Mouse (Mus musculus) limb, embryonic 13.5 days (tissue): ENCODE data around the gene Sult1e1. TPM values are rescaled to one million over a fixed set of nuclear protein-coding genes. Genes with fewer than 3 reads are reported as not detected.

ENCODE experiments used
- ATAC-seq: fragments of 200-750 bp; cut with Nextera tagmentation; 2 replicates; pipeline ENCODE4 v1.8.0; 2017; ENCODE audit warnings: low read depth, moderate number of reproducible peaks, moderate TSS enrichment; ENCODE audit not compliant: low FRiP score
- H3K27ac ChIP-seq: fragments of 300-500 bp; sonication (generic); 2 replicates; pipeline ENCODE4 v1.5.1; 2015; ENCODE audit warnings: inconsistent platforms, mild to moderate bottlenecking, moderate library complexity
- H3K27me3 ChIP-seq: fragments of 300-500 bp; sonication (generic); 2 replicates; pipeline ENCODE4 v1.6.1; 2015; ENCODE audit warnings: mild to moderate bottlenecking, inconsistent platforms
- H3K36me3 ChIP-seq: fragments of 300-500 bp; sonication (generic); 2 replicates; pipeline ENCODE4 v1.6.1; 2015; ENCODE audit warnings: inconsistent platforms, mild to moderate bottlenecking, moderate library complexity
- H3K4me1 ChIP-seq: fragments of 300-500 bp; sonication (generic); 2 replicates; pipeline ENCODE4 v1.6.1; 2015; ENCODE audit warnings: inconsistent platforms
- H3K4me2 ChIP-seq: fragments of 300-500 bp; sonication (generic); replicated peaks from 2 replicates; pipeline ENCODE4 v1.6.1; 2015; ENCODE audit warnings: inconsistent platforms, mild to moderate bottlenecking, moderate library complexity
- H3K4me3 ChIP-seq: fragments of 300-500 bp; sonication (generic); 2 replicates; pipeline ENCODE4 v1.5.1; 2015; ENCODE audit warnings: moderate library complexity, mild to moderate bottlenecking, inconsistent platforms
- H3K9ac ChIP-seq: fragments of 300-500 bp; sonication (generic); 2 replicates; pipeline ENCODE4 v1.6.1; 2015; ENCODE audit warnings: mild to moderate bottlenecking, inconsistent platforms
- H3K9me3 ChIP-seq: fragments of 300-500 bp; sonication (generic); 2 replicates; pipeline ENCODE4 v1.6.1; 2016; ENCODE audit warnings: inconsistent platforms
- WGBS: fragments of 180-500 bp; shearing (Covaris S2); methylation state at CpG from one replicate; pipeline ENCODE4 v1.1.7; 2015; 5-methylcytosine and 5-hydroxymethylcytosine counted together
- microRNA-seq: library from miRNA; unstranded; fragments of <30 nt; microRNA quantifications from one replicate; pipeline ENCODE4, GENCODE M21; 2016
- polyA plus RNA-seq: library from polyadenylated mRNA; unstranded; fragments of >200 nt; fragmentation: Nextera tagmentation; extraction: Ambion mirVana; gene quantifications from 2 replicates; pipeline ENCODE4 v1.2.1, GENCODE M21; 2015

The Sult1e1 gene
- polyA plus RNA-seq, 1 experiment from 2014 or later = 0.11 TPM

GRCm38 (mm10) chr5:87562966-87563365 lies 28.4 kb downstream of the Sult1e1 start:
- H3K27ac ChIP-seq = no peak overlapping the region
- H3K4me3 ChIP-seq = no peak overlapping the region
- H3K36me3 ChIP-seq = no peaks in the 10 kb centered on the region
- no peaks in the 10 kb centered on the region for H3K27me3 ChIP-seq
- H3K9me3 ChIP-seq = no peaks in the 10 kb centered on the region
- no peak for ATAC-seq
- H3K9ac ChIP-seq = no peak overlapping the region
- no peak overlapping the region for H3K4me2 ChIP-seq
- no peaks in the 10 kb centered on the region for H3K4me1 ChIP-seq

GRCm38 (mm10) chr5:87562526-87562925 lies 28.9 kb downstream of the Sult1e1 start:
- Histone ChIP-seq H3K4me1 (no peaks in the 10 kb centered on the region), H3K9me3 (no peaks in the 10 kb centered on the region), H3K36me3 (no peaks in the 10 kb centered on the region), H3K4me3 (no peak overlapping the region), H3K9ac (no peak overlapping the region), H3K4me2 (no peak overlapping the region), H3K27me3 (no peaks in the 10 kb centered on the region), H3K27ac (no peak overlapping the region)
- 80% methylated on average over 4 of the region's 4 CpGs for WGBS
- no peak for ATAC-seq

- WGBS = 74% methylated on average over 5 of the region's 5 CpGs
- H3K27me3 ChIP-seq = no peaks in the 10 kb centered on the region
- H3K4me2 ChIP-seq = no peak overlapping the region
- no peaks in the 10 kb centered on the region for H3K9me3 ChIP-seq
- no peaks in the 10 kb centered on the region for H3K36me3 ChIP-seq
- no peaks in the 10 kb centered on the region for H3K4me1 ChIP-seq
- no peak overlapping the region for H3K27ac ChIP-seq
- H3K4me3 ChIP-seq = no peak overlapping the region
- no peak for ATAC-seq
- H3K9ac ChIP-seq = no peak overlapping the region
Observed at GRCm38 (mm10) chr5:87560145-87560544, 31.2 kb downstream of the Sult1e1 start.

DNA sequence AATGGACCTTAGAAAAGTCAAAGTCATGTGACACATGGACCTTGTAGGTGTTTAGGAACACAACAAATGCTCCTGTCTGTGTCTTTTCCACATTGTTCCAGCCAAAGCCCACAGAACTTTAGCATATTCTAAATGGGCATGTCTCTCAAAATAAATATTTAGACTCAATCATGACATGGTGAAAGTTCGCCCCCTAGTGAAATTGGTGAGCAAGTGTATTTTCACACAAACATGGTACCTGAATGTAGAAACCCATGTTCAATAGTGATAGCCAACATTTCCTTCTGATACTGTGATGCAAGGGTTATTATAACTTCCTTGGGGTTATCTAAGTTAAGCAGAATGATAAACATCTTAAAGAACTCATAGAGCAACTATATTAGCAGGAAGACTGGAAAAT lies 40.5 kb downstream of the Sult1e1 start:
- Histone ChIP-seq H3K4me1 (no peaks in the 10 kb centered on the region), H3K4me2 (no peak overlapping the region), H3K36me3 (no peaks in the 10 kb centered on the region), H3K9ac (no peak overlapping the region), H3K27ac (no peak overlapping the region), H3K27me3 (no peaks in the 10 kb centered on the region), H3K4me3 (no peak overlapping the region), H3K9me3 (no peaks in the 10 kb centered on the region)
- ATAC-seq = no peak
- 40% methylated on average over 1 of the region's 1 CpGs for WGBS

DNA sequence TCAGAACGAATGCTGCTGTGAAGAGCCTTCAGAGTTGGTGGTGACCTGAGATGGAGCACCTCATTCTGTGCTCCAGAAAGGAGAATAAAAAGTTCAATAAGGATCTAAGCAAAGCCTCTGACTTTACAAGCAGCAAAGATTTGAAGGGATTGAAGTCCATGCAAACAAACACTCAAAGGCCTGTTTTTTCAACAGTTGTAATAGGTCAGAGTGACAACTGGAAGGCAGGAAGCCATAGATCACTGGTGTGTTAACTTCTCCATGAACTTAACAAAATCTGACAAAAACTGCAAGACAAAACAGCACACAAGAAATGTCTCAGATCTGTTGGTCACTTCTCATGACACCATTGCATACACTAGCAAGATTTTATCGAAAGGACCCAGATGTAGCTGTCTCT lies 53.3 kb downstream of the Sult1e1 start, which contains the start of gene Sult1b1:
Gene Sult1b1 (minus strand): TSS at position 85 of the 400 bp plus-strand sequence.
- WGBS = 88% methylated on average over 2 of the region's 2 CpGs

DNA sequence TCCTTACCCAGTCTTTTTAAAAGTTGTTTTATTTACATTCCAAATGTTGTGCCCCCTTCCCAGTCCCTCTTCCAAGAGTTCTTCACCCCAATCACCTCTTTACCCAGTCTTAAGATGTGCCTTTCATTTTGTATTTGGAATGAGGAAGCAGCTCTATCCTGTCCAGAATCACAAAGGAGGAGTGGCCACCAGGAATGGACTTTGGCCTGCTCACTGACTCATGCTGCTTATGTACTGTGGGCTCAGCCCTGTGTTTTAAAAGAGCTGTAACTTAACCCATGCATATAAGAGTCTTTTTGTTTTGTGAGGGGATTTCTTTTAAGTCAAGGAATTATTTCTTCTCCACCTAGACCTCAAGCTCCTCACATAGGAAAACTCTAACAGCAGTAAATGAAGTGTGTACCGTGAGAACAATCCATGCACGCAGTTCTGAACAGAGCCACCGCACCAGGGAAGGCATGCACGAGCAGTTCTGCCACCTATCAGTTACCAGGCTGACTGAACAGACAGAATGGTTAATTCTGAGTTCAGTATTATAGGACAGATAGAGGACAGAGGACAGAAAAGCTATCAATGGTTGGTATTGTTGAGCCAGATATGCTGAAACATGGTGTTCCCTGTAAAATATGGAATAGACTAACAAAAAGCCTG lies 55.3 kb downstream of the Sult1e1 start:
- H3K27me3 ChIP-seq = no peaks in the 10 kb centered on the region
- H3K4me3 ChIP-seq = no peak overlapping the region
- WGBS = 76% methylated on average over 4 of the region's 4 CpGs
- H3K36me3 ChIP-seq = no peaks in the 10 kb centered on the region
- H3K9ac ChIP-seq = no peak overlapping the region
- no peak for ATAC-seq
- no peaks in the 10 kb centered on the region for H3K4me1 ChIP-seq
- H3K27ac ChIP-seq = no peak overlapping the region
- no peak overlapping the region for H3K4me2 ChIP-seq
- no peaks in the 10 kb centered on the region for H3K9me3 ChIP-seq

More for the DNA sequence above, 53.3 kb downstream of the Sult1e1 start, which contains the start of gene Sult1b1:
- H3K27ac ChIP-seq = no peak within 1 kb of the TSS
- H3K27me3 ChIP-seq = no peaks in the 10 kb centered on the region
- no peak within 1 kb of the TSS for H3K9ac ChIP-seq
- H3K4me1 ChIP-seq = no peaks in the 10 kb centered on the region
- ATAC-seq = no peak
- H3K4me3 ChIP-seq = no peak within 1 kb of the TSS
- H3K9me3 ChIP-seq = no peaks in the 10 kb centered on the region
- H3K36me3 ChIP-seq = no peaks in the 10 kb centered on the region
- no peak within 1 kb of the TSS for H3K4me2 ChIP-seq

GRCm38 (mm10) chr5:87532288-87532687 lies 59.1 kb downstream of the Sult1e1 start:
- Histone ChIP-seq H3K27ac (no peak overlapping the region), H3K27me3 (no peaks in the 10 kb centered on the region), H3K4me2 (no peak overlapping the region), H3K4me1 (no peaks in the 10 kb centered on the region), H3K4me3 (no peak overlapping the region), H3K9me3 (no peaks in the 10 kb centered on the region), H3K9ac (no peak overlapping the region), H3K36me3 (no peaks in the 10 kb centered on the region)
- ATAC-seq = no peak
- WGBS = 66% methylated on average over 2 of the region's 2 CpGs

Small RNAs within 50 kb of the gene (microRNA-seq; reads per million reads assigned to microRNA genes)
- gene Mir3969 = not detected

Other genes starting within 250 kb of the Sult1e1 start
- gene Ugt2b38, start 167.4 kb downstream of the Sult1e1 start, polyA plus RNA-seq = not detected in 2 replicates
- not detected in 2 replicates for gene Ugt2a2, start 109.3 kb downstream of the Sult1e1 start, polyA plus RNA-seq
- gene Gm43638, start 104.8 kb downstream of the Sult1e1 start, polyA plus RNA-seq = not detected in 2 replicates
- gene Ugt2a1, start 100.7 kb downstream of the Sult1e1 start, polyA plus RNA-seq = not detected in 2 replicates
- gene Sult1b1, start 53.4 kb downstream of the Sult1e1 start, polyA plus RNA-seq = not detected in 2 replicates
- gene Sult1d1, start 22.6 kb downstream of the Sult1e1 start, polyA plus RNA-seq = not detected in 2 replicates
- gene Csn1s1, start 74.6 kb upstream of the Sult1e1 start, polyA plus RNA-seq = not detected in 2 replicates
- not detected in 2 replicates for gene Csn2, start 108.0 kb upstream of the Sult1e1 start, polyA plus RNA-seq
- not detected in 2 replicates for gene Csn1s2a, start 183.0 kb upstream of the Sult1e1 start, polyA plus RNA-seq
- gene Csn1s2b, start 216.5 kb upstream of the Sult1e1 start, polyA plus RNA-seq = not detected in 2 replicates
- not detected in 2 replicates for gene Prr27, start 234.1 kb upstream of the Sult1e1 start, polyA plus RNA-seq